Mouse (Mus musculus) lung, adult 2 months (tissue): ENCODE measurements around the gene F12.

Experiments
- CTCF ChIP-seq: fragments of 200-500 bp; IDR thresholded peaks from 2 replicates; pipeline ENCODE4 v1.5.1; 2011; ENCODE audit warnings: mild to moderate bottlenecking, low read length, control low read depth; ENCODE audit not compliant: insufficient read depth
- POLR2A ChIP-seq: fragments of 200-500 bp; IDR thresholded peaks from 2 replicates; pipeline ENCODE4 v1.6.1; 2011; ENCODE audit warnings: low read depth, mild to moderate bottlenecking, control low read depth, low read length, borderline replicate concordance; ENCODE audit errors: extremely low read depth

- no peak for TF ChIP-seq POLR2A
- TF ChIP-seq CTCF = no peak
Observed at GRCm38 (mm10) chr13:55405783-55406390, 20.7 kb downstream of the F12 start.
